Mouse (Mus musculus): ENCODE measurements around the gene Prdx1. TPM values are rescaled to one million over a fixed set of nuclear protein-coding genes. Genes with fewer than 3 reads are reported as not detected.
"Not testable (repeated sequence)": the region's sequence is repeated elsewhere in the genome, so short reads cannot be mapped to it uniquely, and the experiment has no call there.

The Prdx1 gene
- total RNA-seq, 2 experiments from 2014 or later: 246 to 251 TPM

DNA sequence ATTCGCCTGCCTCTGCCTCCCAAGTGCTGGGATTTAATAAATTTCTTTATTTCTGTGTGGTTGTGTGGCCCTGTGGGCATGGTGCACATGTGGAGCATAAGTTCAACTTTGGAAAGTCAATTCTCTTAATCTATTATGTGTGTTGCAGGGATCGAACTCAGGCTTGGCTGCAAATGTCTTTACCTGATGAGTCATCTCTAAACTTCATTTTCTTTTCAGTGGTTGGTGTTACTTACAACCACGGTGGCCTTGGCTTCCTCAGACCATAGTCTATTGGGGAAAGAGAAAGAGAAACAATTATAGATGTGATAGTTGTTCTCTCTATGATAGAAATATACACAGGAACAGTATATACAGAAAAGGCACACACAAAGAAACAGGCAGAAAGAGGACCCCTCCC, 9.3 kb upstream of the Prdx1 start:
- DNase-seq (ENCODE audit: low spot score in 2 of 2): no peak

GRCm38 (mm10) chr4:116677808-116678207, 7.5 kb upstream of the Prdx1 start:
- DNase-seq (ENCODE audit: low spot score in 2 of 2): no peak

- DNase-seq (ENCODE audit: low spot score in 2 of 2): no peak
Measured at GRCm38 (mm10) chr4:116679141-116679540, 6.2 kb upstream of the Prdx1 start.

DNA sequence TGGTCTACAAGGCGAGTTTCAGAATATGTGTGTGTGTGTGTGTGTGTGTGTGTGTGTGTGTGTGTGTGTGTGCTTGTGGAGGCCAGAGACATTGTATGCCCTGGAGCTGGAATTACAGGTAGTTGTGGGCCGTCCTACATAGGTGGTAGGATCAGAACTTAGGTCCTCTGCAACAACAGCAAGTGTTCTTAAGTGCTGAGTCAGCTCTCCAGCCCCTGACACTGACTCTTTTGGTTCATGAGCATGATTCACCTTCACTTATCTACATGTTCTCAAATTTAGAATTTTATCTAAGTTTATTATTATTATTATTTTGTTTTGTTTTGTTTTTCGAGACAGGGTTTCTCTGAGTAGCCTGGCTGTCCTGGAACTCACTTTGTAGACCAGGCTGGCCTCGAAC, 4.8 kb upstream of the Prdx1 start:
- not testable (repeated sequence) for DNase-seq (ENCODE audit: low spot score in 2 of 2)

DNA sequence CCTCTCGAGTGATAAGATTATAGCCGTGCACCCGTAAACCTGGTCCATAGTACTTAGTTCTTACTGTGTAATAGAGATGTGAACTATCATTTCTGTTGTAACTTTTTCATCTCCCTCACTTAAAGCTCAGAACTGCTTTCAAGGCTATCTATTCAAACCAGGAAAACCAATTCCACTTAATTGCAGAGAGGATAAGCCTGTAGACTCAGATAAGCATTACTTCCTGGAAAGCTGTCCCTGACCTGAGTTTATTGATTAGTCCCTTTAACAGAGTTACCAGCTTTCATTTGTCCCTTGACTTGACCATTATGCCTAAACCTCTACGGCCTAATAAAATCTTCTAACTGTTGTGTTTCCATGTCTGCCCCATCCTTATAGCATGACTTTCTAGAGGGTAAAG, 1.4 kb upstream of the Prdx1 start:
- DNase-seq (ENCODE audit: low spot score in 2 of 2): no peak

- no peak for DNase-seq (ENCODE audit: low spot score in 2 of 2)
Measured at GRCm38 (mm10) chr4:116684665-116685064, 679 bp upstream of the Prdx1 start.

- DNase-seq (ENCODE audit: low spot score in 2 of 2): no peak
Measured at GRCm38 (mm10) chr4:116687041-116687440, 1.7 kb downstream of the Prdx1 start.

- no peak for DNase-seq (ENCODE audit: low spot score in 2 of 2)
Measured at GRCm38 (mm10) chr4:116689309-116689876, 4.0 kb downstream of the Prdx1 start.

DNA sequence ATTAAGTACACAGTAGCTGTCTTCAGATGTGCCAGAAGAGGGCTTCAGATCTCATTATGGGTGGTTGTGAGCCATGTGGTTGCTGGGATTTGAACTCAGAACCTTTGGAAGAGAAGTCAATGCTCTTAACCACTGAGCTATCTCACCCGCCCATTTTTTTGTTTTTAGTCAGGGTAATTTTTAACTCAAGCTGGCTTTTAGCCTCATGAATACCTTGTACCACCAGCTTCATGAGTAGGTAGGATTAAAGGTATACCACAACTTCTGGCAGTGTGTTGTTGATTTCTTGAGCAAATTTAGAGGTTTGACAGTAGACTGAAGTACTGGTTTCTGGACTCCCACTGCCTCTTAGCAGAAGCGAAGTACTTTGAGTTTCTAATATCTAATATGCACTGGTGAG, 6.8 kb downstream of the Prdx1 start:
- no peak for DNase-seq (ENCODE audit: low spot score in 2 of 2)

DNA sequence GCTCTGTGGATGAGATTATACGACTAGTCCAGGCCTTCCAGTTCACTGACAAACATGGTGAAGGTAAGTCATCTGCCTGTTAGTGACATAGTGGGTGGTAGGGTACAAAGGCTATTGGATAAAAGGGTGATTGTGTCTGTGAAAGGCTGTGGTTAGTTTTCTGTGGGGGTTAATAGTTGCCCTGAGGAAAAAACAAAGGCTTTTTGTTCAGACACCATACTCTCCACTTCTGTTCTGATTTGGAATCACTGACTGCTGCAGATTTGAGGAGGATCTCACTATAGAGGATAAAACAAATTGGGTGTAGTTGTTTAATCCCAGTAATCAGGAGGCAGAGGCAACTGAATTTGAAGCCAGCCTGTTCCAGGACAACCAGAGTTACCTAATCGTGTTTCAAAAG, 8.4 kb downstream of the Prdx1 start:
- DNase-seq (ENCODE audit: low spot score in 2 of 2): no peak

GRCm38 (mm10) chr4:116698693-116699342, 13.5 kb downstream of the Prdx1 start:
- DNase-seq (ENCODE audit: low spot score in 2 of 2): no peak

DNA sequence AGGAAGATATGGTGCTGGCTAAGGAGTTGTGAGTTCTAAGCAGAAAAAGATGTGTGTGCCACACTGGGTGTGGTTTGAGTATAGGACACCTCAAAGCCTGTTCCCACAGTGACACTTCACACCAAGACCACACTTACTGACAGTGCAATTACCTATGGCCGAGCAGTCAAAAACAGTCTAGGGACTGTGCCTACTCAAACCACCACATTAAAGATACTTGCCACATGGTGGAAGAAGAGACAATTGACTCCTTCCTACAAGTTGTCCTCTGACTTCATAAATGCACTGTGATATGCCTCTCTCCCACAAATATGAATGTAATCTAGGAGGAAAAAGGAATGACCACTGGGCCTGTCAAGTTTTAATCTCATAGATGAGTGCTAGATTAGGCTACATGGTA, 15.6 kb downstream of the Prdx1 start:
- no peak for DNase-seq (ENCODE audit: low spot score in 2 of 2)

DNA sequence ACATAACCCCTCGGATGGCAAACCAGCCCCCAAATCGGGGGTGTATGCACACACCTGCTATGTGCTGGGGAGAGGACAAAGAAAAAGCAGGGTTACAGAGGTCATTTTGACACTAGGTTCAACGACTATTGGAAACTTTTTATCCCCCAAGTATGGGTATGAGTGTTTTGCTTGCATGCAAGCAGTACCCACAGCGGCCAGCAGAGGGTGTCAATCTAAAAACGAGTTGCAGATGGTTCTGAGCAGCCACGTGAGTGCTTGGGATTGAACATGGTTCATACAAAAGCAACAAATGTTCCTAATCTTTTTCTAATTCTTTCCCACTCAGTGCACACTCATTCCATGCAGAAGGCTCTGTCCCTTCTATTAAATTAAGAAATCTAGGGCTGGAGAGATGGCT, 18.5 kb downstream of the Prdx1 start:
- peak; percentile 58 to 76 for DNase-seq (ENCODE audit: low spot score in 2 of 2)

DNA sequence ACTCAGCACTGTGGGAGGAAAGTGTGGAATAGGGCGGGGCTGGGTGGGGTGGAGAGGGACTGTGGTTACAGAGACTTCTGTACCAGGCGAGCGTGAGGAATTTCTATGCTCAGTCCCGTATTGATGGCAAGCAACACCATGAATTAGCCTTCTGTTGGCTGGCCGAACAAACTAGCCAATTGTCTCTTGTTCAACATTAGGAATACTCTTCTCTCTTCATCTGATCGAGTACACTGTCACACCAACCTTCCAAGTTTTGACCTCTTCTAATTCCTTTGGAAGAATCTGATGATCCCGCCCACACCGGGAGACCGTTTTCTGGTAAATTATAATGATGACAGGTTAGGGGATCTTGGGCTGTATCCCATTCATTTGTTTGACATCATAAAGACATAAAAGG, 22.3 kb downstream of the Prdx1 start:
- no peak for DNase-seq (ENCODE audit: low spot score in 2 of 2)

- DNase-seq (ENCODE audit: low spot score in 2 of 2): peak; percentile 64 to 84
Measured at GRCm38 (mm10) chr4:116708201-116708764, 22.9 kb downstream of the Prdx1 start, which contains the start of the genes Mmachc and Ccdc163. Gene Mmachc, minus strand, starts transcription at chr4:116708406. Gene Ccdc163, plus strand, starts transcription at chr4:116708509.

GRCm38 (mm10) chr4:116708791-116709390, 23.5 kb downstream of the Prdx1 start:
- DNase-seq (ENCODE audit: low spot score in 2 of 2): no peak

GRCm38 (mm10) chr4:116710154-116710553, 24.8 kb downstream of the Prdx1 start:
- DNase-seq (ENCODE audit: low spot score in 2 of 2): no peak

GRCm38 (mm10) chr4:116712536-116712935, 27.2 kb downstream of the Prdx1 start:
- DNase-seq (ENCODE audit: low spot score in 2 of 2): no peak

GRCm38 (mm10) chr4:116719396-116719795, 34.1 kb downstream of the Prdx1 start:
- DNase-seq (ENCODE audit: low spot score in 2 of 2): peak in 1 of 2 experiments; percentile 59

DNA sequence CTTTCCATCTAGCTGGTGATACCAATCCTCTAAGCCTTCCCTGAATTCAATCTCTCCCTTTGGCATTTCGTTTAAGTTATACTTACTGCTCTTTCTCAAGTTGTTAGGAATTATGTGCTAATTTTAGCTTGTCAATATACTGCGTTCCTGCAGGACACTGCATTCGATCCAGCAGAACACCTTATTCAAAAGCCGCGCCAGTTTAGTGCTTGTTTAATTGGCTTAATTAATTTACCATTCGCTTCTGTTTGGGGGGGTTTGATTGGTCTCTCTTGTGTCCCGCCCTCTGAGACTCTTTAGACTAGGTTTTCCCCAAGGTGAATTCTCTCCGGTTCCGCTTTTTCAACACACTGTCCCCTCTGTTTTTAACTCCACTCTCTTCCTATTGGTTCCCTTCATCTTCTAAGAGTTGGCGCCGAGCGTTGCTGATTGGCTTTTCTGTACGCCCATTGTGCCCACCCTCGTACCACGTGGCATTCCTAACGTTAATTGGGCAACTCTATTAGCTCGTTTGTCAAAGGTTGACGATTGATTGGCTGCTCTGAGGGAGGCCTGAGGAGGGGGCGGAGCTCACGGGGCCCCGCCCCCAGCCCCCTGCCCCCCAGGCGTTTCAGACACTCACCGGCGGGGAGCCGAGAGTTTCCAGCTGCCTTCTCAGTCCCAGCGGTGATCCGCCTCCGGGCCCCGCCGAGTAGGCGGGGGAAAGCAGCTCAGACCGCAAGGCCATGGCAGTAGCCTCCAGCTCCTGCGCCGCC, 35.2 kb downstream of the Prdx1 start, which contains the start of gene Tesk2:
TSS of gene Tesk2 (plus strand) at position 606 of the 755 bp plus-strand sequence.
- peak; percentile 68 to 90 for DNase-seq (ENCODE audit: low spot score in 2 of 2)

DNA sequence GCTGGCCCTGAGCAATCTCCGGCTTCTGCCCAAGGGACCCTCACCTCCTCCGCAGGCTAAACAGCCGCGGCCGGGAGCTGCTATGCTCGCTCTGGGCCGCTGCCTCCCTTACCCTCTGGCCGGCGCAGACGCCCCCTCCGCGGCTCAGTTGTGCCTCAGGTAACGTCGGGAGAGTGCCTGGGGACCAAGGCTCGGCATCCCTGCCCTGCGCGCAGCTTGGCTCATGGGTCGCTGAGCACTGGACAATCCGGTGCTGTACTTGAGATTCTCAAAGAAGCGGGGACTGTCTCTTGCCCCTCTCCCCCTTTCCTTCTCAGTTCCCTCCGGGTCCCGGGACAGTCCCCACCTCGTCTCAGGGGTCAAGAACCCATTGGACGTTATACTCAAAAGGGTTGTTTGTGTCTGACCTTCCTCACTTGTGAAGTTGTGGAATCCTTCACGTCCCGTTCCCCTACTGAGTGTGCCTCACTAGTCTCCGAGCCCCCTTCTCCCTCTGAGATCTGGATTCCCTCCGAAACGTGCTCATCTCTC, 35.8 kb downstream of the Prdx1 start:
- no peak for DNase-seq (ENCODE audit: low spot score in 2 of 2)
